Mouse (Mus musculus) liver, embryonic 15.5 days (tissue): ENCODE measurements around the gene Ndufs2. TPM values are rescaled to one million over a fixed set of nuclear protein-coding genes. Genes with fewer than 3 reads are reported as not detected.

Source experiments
- ATAC-seq: fragments of 200-750 bp; cut with Nextera tagmentation; 2 replicates; pipeline ENCODE4 v1.8.0; 2017; ENCODE audit warnings: moderate number of reproducible peaks, mild to moderate bottlenecking, moderate library complexity; ENCODE audit not compliant: insufficient read depth
- H3K27ac ChIP-seq: fragments of 300-500 bp; sonication (generic); replicated peaks from 2 replicates; pipeline ENCODE4 v1.5.1; 2015; ENCODE audit warnings: mild to moderate bottlenecking, inconsistent platforms
- H3K27me3 ChIP-seq: fragments of 300-500 bp; sonication (generic); 2 replicates; pipeline ENCODE4 v1.6.1; 2015; ENCODE audit warnings: mild to moderate bottlenecking, inconsistent platforms
- H3K36me3 ChIP-seq: fragments of 300-500 bp; sonication (generic); replicated peaks from 2 replicates; pipeline ENCODE4 v1.6.1; 2015; ENCODE audit warnings: moderate library complexity, mild to moderate bottlenecking, inconsistent platforms
- H3K4me1 ChIP-seq: fragments of 300-500 bp; sonication (generic); replicated peaks from 2 replicates; pipeline ENCODE4 v1.6.1; 2015; ENCODE audit warnings: inconsistent platforms
- H3K4me2 ChIP-seq: fragments of 300-500 bp; sonication (generic); 2 replicates; pipeline ENCODE4 v1.6.1; 2015; ENCODE audit warnings: moderate library complexity, mild to moderate bottlenecking, inconsistent platforms
- H3K4me3 ChIP-seq: fragments of 300-500 bp; sonication (generic); replicated peaks from 2 replicates; pipeline ENCODE4 v1.5.1; 2015; ENCODE audit warnings: mild to moderate bottlenecking, inconsistent platforms
- H3K9ac ChIP-seq: fragments of 300-500 bp; sonication (generic); 2 replicates; pipeline ENCODE4 v1.6.1; 2015; ENCODE audit warnings: moderate library complexity, mild to moderate bottlenecking, inconsistent platforms
- H3K9me3 ChIP-seq: fragments of 300-500 bp; sonication (generic); replicated peaks from 2 replicates; pipeline ENCODE4 v1.6.1; 2016; ENCODE audit warnings: inconsistent platforms
- WGBS: fragments of 180-500 bp; shearing (Covaris S2); methylation state at CpG from one replicate; pipeline ENCODE4 v1.1.7; 2015; ENCODE audit warnings: mixed read lengths; ENCODE audit not compliant: insufficient replicate concordance; 5-methylcytosine and 5-hydroxymethylcytosine counted together
- polyA plus RNA-seq: library from polyadenylated mRNA; unstranded; fragments of >200 nt; fragmentation: Nextera tagmentation; extraction: Ambion mirVana; gene quantifications from 2 replicates; pipeline ENCODE4 v1.2.1, GENCODE M21; 2015

Ndufs2 gene
- polyA plus RNA-seq, 1 experiment from 2014 or later: 137 TPM

DNA sequence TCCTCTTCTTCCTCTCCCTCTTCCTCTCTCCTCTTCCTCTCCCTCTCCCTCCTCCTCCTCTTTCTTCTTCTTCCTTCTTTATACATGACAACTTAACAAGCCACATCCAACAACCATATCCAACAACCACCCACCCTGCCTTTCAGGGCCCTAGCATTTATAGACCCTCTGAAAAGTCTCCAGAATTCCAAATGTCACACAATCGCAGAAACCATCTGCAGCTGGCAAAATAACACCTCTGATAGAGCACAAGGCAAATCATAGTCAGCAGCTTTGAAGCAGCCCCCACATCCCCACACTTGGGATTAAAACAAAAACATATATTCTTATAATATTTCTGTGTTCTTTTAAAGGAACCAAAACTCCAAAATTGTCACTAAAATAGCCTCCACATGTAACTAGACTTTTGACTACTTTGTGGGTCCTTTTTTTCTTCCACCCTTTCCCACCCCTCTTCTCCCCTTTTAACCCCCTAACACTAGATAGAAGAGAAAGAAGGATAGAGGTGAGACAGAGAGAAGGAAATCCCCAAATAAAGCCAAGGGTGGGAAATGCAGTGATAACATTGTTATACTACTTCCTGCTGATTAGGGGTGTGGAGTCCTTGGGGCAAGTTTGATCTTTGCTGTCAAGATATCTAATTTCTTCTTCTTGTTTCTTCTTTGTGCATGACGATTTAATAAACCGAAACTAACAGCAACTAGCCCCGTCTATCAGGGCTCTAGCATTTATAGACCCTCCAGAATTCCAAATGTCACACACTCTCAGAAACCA, 15.0 kb upstream of the Ndufs2 start:
- Histone ChIP-seq H3K27ac (no peak overlapping the region), H3K4me1 (peaks cover 33% of the 10 kb centered on the region), H3K9ac (no peak overlapping the region), H3K36me3 (no peaks in the 10 kb centered on the region), H3K4me2 (no peak overlapping the region), H3K9me3 (no peaks in the 10 kb centered on the region), H3K27me3 (peaks cover 23% of the 10 kb centered on the region), H3K4me3 (no peak overlapping the region)
- WGBS: 24% methylated on average over 4 of the region's 4 CpGs
- ATAC-seq: no peak

DNA sequence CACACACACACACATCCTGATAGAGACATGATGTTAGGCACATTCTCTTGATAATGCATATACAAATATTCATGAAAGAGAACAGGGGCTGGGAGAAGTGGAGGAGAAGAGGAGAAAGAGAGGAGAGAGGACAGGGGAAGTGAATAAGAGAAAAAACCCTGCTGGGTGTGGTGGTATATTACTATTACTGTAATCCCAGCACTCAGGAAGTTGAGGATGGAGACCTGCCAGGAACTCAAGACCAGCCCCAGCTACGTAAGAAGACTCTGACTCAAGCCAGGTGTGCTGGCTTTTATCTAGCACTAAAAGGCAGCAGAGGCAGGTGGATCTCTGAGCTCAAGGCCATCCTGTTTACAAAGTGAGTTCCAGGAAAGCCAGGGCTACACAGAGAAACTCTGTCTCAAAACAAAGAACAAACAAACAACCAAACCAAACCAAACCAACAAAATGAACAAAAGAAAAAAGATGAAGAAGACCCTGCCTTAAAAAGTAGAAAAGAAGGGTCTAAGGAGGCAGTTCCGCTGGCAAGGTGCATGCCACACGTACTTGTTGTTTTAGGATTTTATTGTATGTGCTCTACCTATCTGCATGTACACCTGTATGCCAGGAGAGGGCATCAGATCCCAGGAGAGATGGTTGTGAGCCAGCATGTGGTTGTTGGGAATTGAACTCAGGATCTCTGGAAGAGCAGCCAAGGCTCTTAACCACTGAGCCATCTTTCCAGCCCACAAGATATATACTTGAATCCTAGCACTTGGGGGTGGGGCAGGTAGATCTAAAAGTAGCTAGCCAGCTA, 12.7 kb upstream of the Ndufs2 start:
- no peak overlapping the region for H3K4me3 ChIP-seq
- no peak overlapping the region for H3K9ac ChIP-seq
- WGBS: 58% methylated on average over 3 of the region's 3 CpGs
- peaks cover 42% of the 10 kb centered on the region for H3K27me3 ChIP-seq
- H3K27ac ChIP-seq: no peak overlapping the region
- no peak overlapping the region for H3K4me2 ChIP-seq
- no peaks in the 10 kb centered on the region for H3K36me3 ChIP-seq
- no peak for ATAC-seq
- H3K4me1 ChIP-seq: peaks cover 27% of the 10 kb centered on the region
- H3K9me3 ChIP-seq: no peaks in the 10 kb centered on the region

DNA sequence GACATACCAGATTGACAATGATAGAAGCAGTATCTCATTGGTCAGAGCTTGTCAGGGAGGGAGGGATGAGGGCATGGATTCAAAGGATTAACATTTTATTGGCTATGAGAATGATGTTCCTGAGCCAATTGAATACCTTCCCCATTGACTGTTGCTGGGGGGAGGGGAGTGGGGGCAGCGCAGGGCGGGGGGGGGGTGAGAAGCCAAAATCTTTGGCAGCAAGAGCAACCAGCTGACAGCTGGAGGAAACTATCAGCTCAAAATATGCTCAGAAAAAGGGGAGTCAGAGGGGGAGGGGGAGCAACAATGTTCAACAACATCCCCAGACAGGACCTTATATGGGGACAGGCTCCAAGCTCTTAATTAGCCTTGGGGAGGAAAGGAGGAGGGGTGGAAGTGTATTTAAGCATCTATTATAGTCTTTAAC, 12.0 kb upstream of the Ndufs2 start:
- Histone ChIP-seq H3K27ac (no peak overlapping the region), H3K4me1 (peaks cover 26% of the 10 kb centered on the region), H3K4me3 (no peak overlapping the region), H3K27me3 (peaks cover 44% of the 10 kb centered on the region), H3K9me3 (no peaks in the 10 kb centered on the region), H3K9ac (no peak overlapping the region), H3K36me3 (no peaks in the 10 kb centered on the region), H3K4me2 (no peak overlapping the region)
- WGBS: 0% methylated on average over 2 of the region's 2 CpGs
- peak; percentile 33; the same call in 1 of the 2 replicates for ATAC-seq

DNA sequence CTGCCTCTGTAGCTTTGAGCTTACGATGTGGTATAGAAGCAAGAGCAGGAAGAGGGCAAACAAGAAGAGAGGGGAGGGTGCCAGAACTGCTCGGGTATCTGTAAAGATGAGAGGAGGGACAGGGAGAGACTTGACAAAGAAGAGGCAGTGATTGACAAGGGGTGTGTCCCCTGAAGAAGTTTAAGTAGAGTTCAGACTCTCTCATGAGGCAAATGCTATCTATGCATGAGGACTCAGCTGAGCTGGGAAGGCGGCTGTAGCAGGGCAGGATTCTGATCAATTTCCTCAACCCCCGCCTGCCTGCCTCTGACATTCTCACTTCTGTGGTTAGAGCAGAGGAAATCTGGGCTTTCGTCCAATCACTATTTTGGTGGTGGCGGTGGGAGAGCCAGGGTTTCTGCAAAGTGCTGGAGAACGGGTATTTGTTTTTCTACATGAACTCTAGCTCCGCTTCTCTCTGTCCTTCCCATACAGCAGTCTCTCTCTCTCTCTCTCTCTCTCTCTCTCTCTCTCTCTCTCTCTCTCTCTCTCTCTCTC, 11.5 kb upstream of the Ndufs2 start:
- Histone ChIP-seq H3K27me3 (peaks cover 44% of the 10 kb centered on the region), H3K9me3 (no peaks in the 10 kb centered on the region), H3K4me3 (no peak overlapping the region), H3K9ac (no peak overlapping the region), H3K4me1 (peaks cover 26% of the 10 kb centered on the region), H3K27ac (peak overlapping the region; percentile 57; the same call in 1 of the 2 replicates), H3K4me2 (peak overlapping the region; percentile 37), H3K36me3 (no peaks in the 10 kb centered on the region)
- 2% methylated on average over 8 of the region's 8 CpGs for WGBS
- peak; percentile 13; the same call in 1 of the 2 replicates for ATAC-seq

DNA sequence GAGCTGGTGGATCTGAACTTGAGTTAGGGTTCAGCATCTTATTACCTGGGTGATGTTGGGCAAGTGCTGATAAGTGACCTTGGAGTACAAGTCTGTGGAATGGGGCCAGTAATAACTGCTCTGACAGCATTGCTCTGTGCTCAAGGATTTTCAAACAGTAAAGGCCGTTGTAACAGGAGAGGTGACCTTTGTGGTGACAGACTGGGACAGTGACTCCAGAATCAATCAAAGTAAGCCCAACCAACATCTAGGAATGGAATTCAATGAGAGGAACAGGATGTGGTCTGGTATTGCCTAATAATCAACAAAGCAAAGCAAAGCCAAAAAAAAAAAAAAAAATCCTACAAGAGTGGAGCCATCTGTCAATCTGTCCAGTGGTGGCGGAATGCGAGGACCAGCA, 9.1 kb upstream of the Ndufs2 start:
- Histone ChIP-seq H3K27me3 (peaks cover 51% of the 10 kb centered on the region), H3K4me1 (peaks cover 21% of the 10 kb centered on the region), H3K4me2 (no peak overlapping the region), H3K36me3 (no peaks in the 10 kb centered on the region), H3K9ac (no peak overlapping the region), H3K9me3 (no peaks in the 10 kb centered on the region), H3K4me3 (no peak overlapping the region), H3K27ac (no peak overlapping the region)
- ATAC-seq: no peak
- WGBS: 29% methylated on average over 3 of the region's 3 CpGs

DNA sequence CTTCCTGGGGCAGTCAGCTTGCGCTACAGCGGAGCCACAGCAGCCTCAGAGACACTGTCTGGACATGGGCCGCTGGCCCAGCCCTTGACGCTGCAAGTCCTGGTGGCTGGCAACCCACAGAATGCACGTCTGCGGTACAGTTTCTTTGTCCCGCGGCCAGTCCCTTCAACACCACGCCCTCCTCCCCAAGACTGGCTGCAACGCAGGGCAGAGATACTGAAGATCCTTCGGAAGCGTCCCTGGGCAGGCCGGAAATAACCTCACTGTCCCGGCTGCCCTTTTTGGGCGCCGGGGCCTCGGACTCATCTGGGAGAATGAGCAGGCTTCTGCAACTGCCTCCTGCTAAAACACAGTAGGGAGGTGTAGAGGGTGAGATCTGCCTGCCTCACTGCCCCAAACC, 7.7 kb upstream of the Ndufs2 start:
- no peak overlapping the region for H3K27ac ChIP-seq
- H3K4me3 ChIP-seq: no peak overlapping the region
- H3K9me3 ChIP-seq: no peaks in the 10 kb centered on the region
- no peaks in the 10 kb centered on the region for H3K36me3 ChIP-seq
- H3K27me3 ChIP-seq: peaks cover 55% of the 10 kb centered on the region
- H3K4me2 ChIP-seq: no peak overlapping the region
- H3K9ac ChIP-seq: no peak overlapping the region
- peaks cover 21% of the 10 kb centered on the region for H3K4me1 ChIP-seq
- no peak for ATAC-seq
- WGBS: 65% methylated on average over 17 of the region's 17 CpGs

DNA sequence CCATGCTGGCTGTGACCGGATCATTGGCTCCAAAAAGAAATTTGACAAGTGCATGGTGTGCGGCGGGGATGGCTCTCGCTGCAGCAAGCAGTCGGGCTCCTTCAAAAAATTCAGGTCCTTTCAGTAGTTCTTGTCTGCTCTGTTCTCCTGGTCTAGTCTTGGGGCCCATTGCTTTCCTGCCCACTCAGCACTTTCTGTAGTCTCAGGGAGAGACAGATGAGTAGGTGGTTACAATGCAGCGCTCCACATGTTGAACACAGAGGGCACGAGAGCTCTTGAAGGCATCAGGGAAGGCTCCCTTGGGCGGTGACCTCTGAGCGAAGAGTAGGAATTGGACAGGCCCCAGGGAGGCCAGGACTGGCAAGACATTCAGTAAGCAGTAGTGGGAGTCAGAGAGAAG, 6.6 kb upstream of the Ndufs2 start:
- WGBS: 65% methylated on average over 9 of the region's 9 CpGs
- Histone ChIP-seq H3K4me1 (peaks cover 21% of the 10 kb centered on the region), H3K36me3 (no peaks in the 10 kb centered on the region), H3K27ac (no peak overlapping the region), H3K4me3 (no peak overlapping the region), H3K9ac (no peak overlapping the region), H3K27me3 (peaks cover 59% of the 10 kb centered on the region), H3K9me3 (no peaks in the 10 kb centered on the region), H3K4me2 (no peak overlapping the region)
- ATAC-seq: no peak

DNA sequence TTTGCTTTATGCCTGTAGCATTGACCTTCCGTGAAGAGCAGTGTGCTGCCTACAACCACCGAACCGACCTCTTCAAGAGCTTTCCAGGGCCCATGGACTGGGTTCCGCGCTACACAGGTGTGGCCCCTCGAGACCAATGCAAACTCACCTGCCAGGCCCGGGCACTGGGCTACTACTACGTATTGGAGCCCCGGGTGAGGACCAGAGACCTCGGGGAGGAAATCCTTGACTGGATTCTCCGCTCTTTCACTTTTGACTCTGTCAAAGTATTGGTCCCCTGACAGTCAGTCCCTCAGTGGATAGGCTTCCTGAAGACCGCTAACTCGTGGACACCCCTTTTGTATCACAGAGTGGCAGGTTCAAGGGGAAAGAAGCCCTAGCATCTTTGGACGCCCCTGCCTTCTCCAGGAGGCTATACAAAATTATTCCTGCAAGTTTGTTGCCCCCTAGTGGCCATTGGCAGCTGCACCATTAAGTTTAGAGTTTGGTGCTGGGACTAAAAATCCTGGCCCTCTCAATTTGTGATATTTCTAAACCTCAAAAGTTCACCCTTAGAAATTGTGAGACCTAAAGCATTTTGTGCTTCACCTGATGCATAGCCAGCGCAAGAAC, 5.9 kb upstream of the Ndufs2 start:
- ATAC-seq: no peak
- WGBS: 51% methylated on average over 15 of the region's 15 CpGs
- Histone ChIP-seq H3K9ac (no peak overlapping the region), H3K4me2 (peak overlapping the region; percentile 14; the same call in 1 of the 2 replicates), H3K9me3 (no peaks in the 10 kb centered on the region), H3K36me3 (no peaks in the 10 kb centered on the region), H3K4me3 (no peak overlapping the region), H3K4me1 (peaks cover 18% of the 10 kb centered on the region), H3K27me3 (peaks cover 59% of the 10 kb centered on the region), H3K27ac (no peak overlapping the region)

DNA sequence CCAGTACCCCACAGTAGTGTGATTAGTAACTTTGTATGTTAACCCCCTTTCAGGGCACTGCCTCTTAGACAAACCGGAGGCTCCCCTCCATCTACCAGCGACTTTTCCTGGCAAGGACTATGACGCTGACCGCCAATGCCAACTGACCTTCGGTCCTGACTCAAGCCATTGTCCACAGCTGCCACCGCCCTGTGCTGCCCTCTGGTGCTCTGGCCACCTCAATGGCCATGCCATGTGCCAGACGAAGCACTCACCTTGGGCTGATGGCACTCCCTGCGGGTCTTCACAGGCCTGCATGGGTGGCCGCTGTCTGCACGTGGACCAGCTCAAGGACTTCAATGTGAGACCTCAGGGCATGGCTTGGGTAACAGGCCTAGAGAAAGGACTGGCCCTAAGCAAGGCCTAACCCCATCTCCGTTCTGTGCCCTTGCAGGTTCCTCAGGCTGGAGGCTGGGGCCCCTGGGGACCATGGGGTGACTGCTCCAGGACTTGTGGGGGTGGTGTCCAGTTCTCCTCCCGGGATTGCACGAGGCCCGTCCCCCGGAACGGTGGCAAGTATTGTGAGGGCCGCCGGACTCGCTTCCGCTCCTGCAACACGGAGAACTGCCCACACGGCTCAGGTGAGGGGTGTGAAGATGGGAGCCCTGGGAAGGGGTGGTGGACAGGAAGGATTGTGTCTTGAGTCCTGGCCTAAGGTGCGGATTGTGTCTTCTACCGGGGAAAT, 5.1 kb upstream of the Ndufs2 start:
- peaks cover 60% of the 10 kb centered on the region for H3K27me3 ChIP-seq
- WGBS: 79% methylated on average over 24 of the region's 24 CpGs
- no peak overlapping the region for H3K9ac ChIP-seq
- no peaks in the 10 kb centered on the region for H3K9me3 ChIP-seq
- ATAC-seq: no peak
- H3K27ac ChIP-seq: no peak overlapping the region
- H3K36me3 ChIP-seq: no peaks in the 10 kb centered on the region
- peaks cover 18% of the 10 kb centered on the region for H3K4me1 ChIP-seq
- no peak overlapping the region for H3K4me2 ChIP-seq
- no peak overlapping the region for H3K4me3 ChIP-seq

DNA sequence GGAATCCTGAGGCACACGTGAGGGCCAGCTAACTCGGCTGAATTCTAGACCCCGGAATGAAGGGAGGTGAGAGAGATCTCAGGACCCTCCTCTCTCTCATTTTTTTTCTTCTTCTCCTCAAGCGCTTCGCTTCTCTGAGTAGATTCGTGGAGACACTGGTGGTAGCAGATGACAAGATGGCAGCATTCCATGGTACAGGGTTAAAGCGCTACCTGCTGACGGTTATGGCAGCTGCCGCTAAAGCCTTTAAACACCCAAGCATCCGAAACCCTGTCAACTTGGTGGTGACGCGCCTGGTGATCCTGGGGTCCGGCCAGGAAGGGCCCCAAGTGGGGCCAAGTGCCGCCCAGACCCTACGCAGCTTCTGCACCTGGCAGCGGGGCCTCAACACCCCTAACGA, 1.2 kb upstream of the Ndufs2 start:
- no peak overlapping the region for H3K4me2 ChIP-seq
- H3K9me3 ChIP-seq: no peaks in the 10 kb centered on the region
- ATAC-seq: no peak
- H3K4me3 ChIP-seq: no peak overlapping the region
- 67% methylated on average over 17 of the region's 17 CpGs for WGBS
- H3K9ac ChIP-seq: no peak overlapping the region
- peaks cover 18% of the 10 kb centered on the region for H3K4me1 ChIP-seq
- H3K27ac ChIP-seq: no peak overlapping the region
- no peaks in the 10 kb centered on the region for H3K36me3 ChIP-seq
- H3K27me3 ChIP-seq: peaks cover 67% of the 10 kb centered on the region
